Mouse (Mus musculus): ENCODE data around the gene Eno1. TPM values are rescaled to one million over a fixed set of nuclear protein-coding genes. Genes with fewer than 3 reads are reported as not detected.
A peak's percentile ranks its signal among the peaks of the same experiment; 100 is the strongest.

The Eno1 gene
- polyA plus RNA-seq, 1 experiment = 96.4 TPM

- 75% methylated on average over 8 of the region's 15 CpGs for WGBS
- H3K4me1 ChIP-seq (ENCODE audit: control insufficient read depth, insufficient read depth, low read length) = no peaks in the 10 kb centered on the region; the same call in 1 of the 2 replicates
- no peak overlapping the region for H3K27ac ChIP-seq (ENCODE audit: control insufficient read depth, insufficient read depth, low read depth, low read length, poor library complexity)
- TF ChIP-seq POLR2A (IDR thresholded peaks at IDR 0.05; ENCODE audit: borderline replicate concordance, control insufficient read depth, low read depth, low read length) = no peak
- no peak for TF ChIP-seq CTCF (IDR thresholded peaks at IDR 0.05; ENCODE audit: control insufficient read depth, insufficient read depth, low read length)
- H3K4me3 ChIP-seq (replicated peaks; ENCODE audit: control insufficient read depth, low read depth, low read length) = no peak overlapping the region
Measured at GRCm38 (mm10) chr4:150229747-150230390, 6.7 kb upstream of the Eno1 start.

DNA sequence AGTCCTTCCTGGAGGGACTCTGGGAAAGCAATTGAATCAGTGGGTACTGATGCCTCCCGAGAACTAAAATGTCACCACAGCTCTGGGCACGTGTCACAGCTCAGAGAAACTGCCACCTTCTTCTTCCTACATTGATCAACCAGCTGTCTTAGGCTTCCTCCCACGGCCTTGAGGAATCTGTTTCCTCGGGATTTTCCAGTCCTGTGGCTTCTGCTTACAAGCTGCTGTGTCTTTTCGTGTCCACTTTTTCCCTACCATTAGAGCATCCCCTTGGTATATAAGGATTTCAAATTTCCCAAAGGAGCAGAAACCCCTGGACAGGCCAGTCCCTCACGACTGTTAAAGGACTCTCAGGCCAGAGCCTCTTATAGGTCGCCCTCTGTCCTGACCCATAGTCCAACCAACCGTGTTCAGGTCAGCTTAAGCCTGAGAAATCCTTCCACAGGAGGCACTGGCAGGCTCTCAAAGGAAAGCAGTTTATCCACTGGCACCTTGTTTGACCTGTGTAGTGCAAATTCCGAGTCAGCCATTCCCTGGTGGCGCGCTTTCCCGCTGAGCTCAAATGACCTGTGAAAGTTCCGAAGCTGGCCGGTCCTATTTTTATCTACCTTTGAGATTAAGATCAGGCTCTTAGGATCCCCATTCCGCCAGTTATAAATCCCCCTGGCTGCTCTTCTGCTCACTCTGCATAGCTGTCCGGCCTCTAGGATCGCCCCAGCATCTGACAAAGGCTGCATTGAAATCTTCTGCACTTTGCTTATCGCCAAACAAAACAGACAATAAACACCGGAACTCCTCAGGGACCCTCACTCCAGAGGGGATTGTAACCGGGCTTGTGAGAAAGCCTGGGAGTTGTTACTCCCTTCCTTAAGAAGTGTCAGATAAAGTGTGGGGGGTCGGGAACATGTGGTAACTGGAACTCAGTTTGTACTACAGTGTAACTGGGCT is 5.8 kb upstream of the Eno1 start:
- WGBS = 79% methylated on average over 21 of the region's 21 CpGs
- TF ChIP-seq CTCF (IDR thresholded peaks at IDR 0.05; ENCODE audit: control insufficient read depth, insufficient read depth, low read length) (no peak), POLR2A (IDR thresholded peaks at IDR 0.05; ENCODE audit: borderline replicate concordance, control insufficient read depth, low read depth, low read length) (no peak)
- Histone ChIP-seq H3K4me1 (ENCODE audit: control insufficient read depth, insufficient read depth, low read length) (no peaks in the 10 kb centered on the region; the same call in 1 of the 2 replicates), H3K27ac (ENCODE audit: control insufficient read depth, insufficient read depth, low read depth, low read length, poor library complexity) (no peak overlapping the region), H3K4me3 (replicated peaks; ENCODE audit: control insufficient read depth, low read depth, low read length) (no peak overlapping the region)

GRCm38 (mm10) chr4:150231871-150232270 is 4.7 kb upstream of the Eno1 start:
- WGBS = 80% methylated on average over 8 of the region's 8 CpGs
- TF ChIP-seq POLR2A (IDR thresholded peaks at IDR 0.05; ENCODE audit: borderline replicate concordance, control insufficient read depth, low read depth, low read length) = no peak
- TF ChIP-seq CTCF (IDR thresholded peaks at IDR 0.05; ENCODE audit: control insufficient read depth, insufficient read depth, low read length) = no peak
- no peaks in the 10 kb centered on the region; the same call in none of the 2 replicates for H3K4me1 ChIP-seq (ENCODE audit: control insufficient read depth, insufficient read depth, low read length)

DNA sequence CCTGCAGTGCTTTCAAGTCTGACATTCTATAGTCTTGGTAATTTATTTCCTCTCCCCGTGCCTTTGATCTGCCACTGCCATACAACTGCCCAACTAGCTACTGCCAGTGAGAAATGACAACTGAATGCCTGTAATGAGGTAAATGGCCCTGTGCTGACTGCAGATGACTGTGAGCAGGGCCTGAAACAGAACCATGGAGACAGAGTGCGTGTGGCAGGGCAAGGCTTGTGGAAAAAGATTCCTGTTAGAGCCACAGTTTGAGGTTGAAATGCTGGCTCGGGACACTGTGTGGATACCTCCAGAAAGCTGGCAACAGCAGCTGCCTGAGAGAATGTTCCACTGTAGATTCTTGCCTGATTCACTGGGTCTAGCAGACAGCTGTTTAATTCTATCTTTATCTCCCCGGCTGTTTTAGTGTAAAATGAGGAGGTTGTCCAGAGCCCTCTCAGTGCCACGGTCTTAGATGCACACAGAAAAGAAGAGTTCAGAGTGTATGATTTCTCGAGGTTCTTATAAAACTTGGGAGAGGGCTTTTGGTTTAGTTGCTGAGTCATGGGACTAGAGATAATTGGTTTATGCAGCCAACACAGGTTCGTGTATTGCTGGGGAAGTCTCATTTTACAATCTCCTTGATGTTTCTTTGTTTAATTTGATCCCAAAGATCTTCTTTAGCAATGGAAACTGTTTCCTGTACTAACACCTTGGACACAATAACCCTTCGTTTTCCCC is 1.8 kb upstream of the Eno1 start:
- 57% methylated on average over 8 of the region's 8 CpGs for WGBS
- peaks cover 4% of the 10 kb centered on the region; the same call in 1 of the 2 replicates for H3K4me1 ChIP-seq (ENCODE audit: control insufficient read depth, insufficient read depth, low read length)
- H3K27ac ChIP-seq (ENCODE audit: control insufficient read depth, insufficient read depth, low read depth, low read length, poor library complexity) = no peak overlapping the region
- TF ChIP-seq POLR2A (IDR thresholded peaks at IDR 0.05; ENCODE audit: borderline replicate concordance, control insufficient read depth, low read depth, low read length) (no peak), CTCF (IDR thresholded peaks at IDR 0.05; ENCODE audit: control insufficient read depth, insufficient read depth, low read length) (no peak)
- H3K4me3 ChIP-seq (replicated peaks; ENCODE audit: control insufficient read depth, low read depth, low read length) = no peak overlapping the region

More at GRCm38 (mm10) chr4:150231871-150232270, 4.7 kb upstream of the Eno1 start:
- Histone ChIP-seq H3K27ac (ENCODE audit: control insufficient read depth, insufficient read depth, low read depth, low read length, poor library complexity) (no peak overlapping the region), H3K4me3 (replicated peaks; ENCODE audit: control insufficient read depth, low read depth, low read length) (no peak overlapping the region)

DNA sequence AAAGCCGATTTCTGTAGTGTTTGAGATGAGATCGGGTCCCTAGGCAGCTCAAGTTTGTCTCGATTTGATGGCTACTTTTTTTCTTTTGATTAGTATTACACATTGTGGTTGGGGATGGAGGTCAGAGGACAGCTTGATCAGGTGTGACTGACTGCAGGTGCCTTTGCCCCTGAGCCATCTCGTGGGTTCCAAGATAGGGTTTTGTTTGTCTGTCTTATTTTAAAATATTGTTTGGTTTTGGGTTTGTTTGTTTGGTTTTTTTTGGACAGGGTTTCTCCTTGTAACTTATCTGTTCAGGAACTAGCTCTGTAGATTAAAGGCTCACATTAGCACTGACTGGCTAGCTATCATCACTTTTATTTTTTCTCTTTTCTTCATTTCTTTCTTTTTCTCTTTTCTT is 936 bp upstream of the Eno1 start:
- Histone ChIP-seq H3K27ac (ENCODE audit: control insufficient read depth, insufficient read depth, low read depth, low read length, poor library complexity) (no peak overlapping the region), H3K4me1 (ENCODE audit: control insufficient read depth, insufficient read depth, low read length) (peaks cover 4% of the 10 kb centered on the region; the same call in 1 of the 2 replicates), H3K4me3 (replicated peaks; ENCODE audit: control insufficient read depth, low read depth, low read length) (no peak overlapping the region)
- WGBS = 81% methylated on average over 4 of the region's 4 CpGs
- TF ChIP-seq CTCF (IDR thresholded peaks at IDR 0.05; ENCODE audit: control insufficient read depth, insufficient read depth, low read length) (no peak), POLR2A (IDR thresholded peaks at IDR 0.05; ENCODE audit: borderline replicate concordance, control insufficient read depth, low read depth, low read length) (no peak)

GRCm38 (mm10) chr4:150236031-150236430 is 490 bp upstream of the Eno1 start:
- H3K4me3 ChIP-seq (replicated peaks; ENCODE audit: control insufficient read depth, low read depth, low read length) = peak overlapping the region; percentile 89

GRCm38 (mm10) chr4:150237636-150238361 is 1.3 kb downstream of the Eno1 start:
- WGBS = 2% methylated on average over 21 of the region's 21 CpGs
- peaks cover 5% of the 10 kb centered on the region; the same call in 1 of the 2 replicates for H3K4me1 ChIP-seq (ENCODE audit: control insufficient read depth, insufficient read depth, low read length)
- H3K27ac ChIP-seq (ENCODE audit: control insufficient read depth, insufficient read depth, low read depth, low read length, poor library complexity) = peak overlapping the region; percentile 80
- H3K4me3 ChIP-seq (replicated peaks; ENCODE audit: control insufficient read depth, low read depth, low read length) = peak overlapping the region; percentile 89
- no peak for TF ChIP-seq POLR2A (IDR thresholded peaks at IDR 0.05; ENCODE audit: borderline replicate concordance, control insufficient read depth, low read depth, low read length)
- no peak for TF ChIP-seq CTCF (IDR thresholded peaks at IDR 0.05; ENCODE audit: control insufficient read depth, insufficient read depth, low read length)

More at GRCm38 (mm10) chr4:150236031-150236430, 490 bp upstream of the Eno1 start:
- H3K4me1 ChIP-seq (ENCODE audit: control insufficient read depth, insufficient read depth, low read length) = peaks cover 4% of the 10 kb centered on the region; the same call in 1 of the 2 replicates
- WGBS = 57% methylated on average over 8 of the region's 8 CpGs
- H3K27ac ChIP-seq (ENCODE audit: control insufficient read depth, insufficient read depth, low read depth, low read length, poor library complexity) = no peak overlapping the region
- no peak for TF ChIP-seq POLR2A (IDR thresholded peaks at IDR 0.05; ENCODE audit: borderline replicate concordance, control insufficient read depth, low read depth, low read length)
- no peak for TF ChIP-seq CTCF (IDR thresholded peaks at IDR 0.05; ENCODE audit: control insufficient read depth, insufficient read depth, low read length)

Measured in bone marrow, adult 2 months (tissue).